In genomic region chr16:55811792-55812191, GRCm38 (mm10) we compare ENCODE assay signal across 23 mouse cellular contexts. TPM values are rescaled to one million over a fixed set of nuclear protein-coding genes. Genes with fewer than 3 reads are reported as not detected.
DNase-seq lines count a peak whose midpoint lies in the region; ATAC-seq and TF ChIP-seq lines count a peak whose summit lies in the region.
"Had no signal": no experiment of that assay in that cellular context is flagged by ENCODE, and none has a peak within 500 bp of the region (broad histone marks: within the 10 kb centered on the region; RNA-seq: fewer than 3 reads in every experiment).

No protein-coding gene starts in this region.

- DNase-seq in spleen, postnatal 36 days (ENCODE audit: low spot score in 2 of 2) = peak; percentile 39 to 52
- no peak for DNase-seq in spleen, postnatal 14 days (ENCODE audit: low spot score in 2 of 2)
- peak; percentile 71 for DNase-seq in MEL-GATA-1-ER (ENCODE audit: extremely low read depth, low read depth)
- no peak for DNase-seq in yolk sac, embryonic 10.5 days (ENCODE audit: low spot score)
- DNase-seq in kidney, postnatal 36 days = no peak
- DNase-seq in left cerebral cortex, adult 2 months (ENCODE audit: extremely low spot score in 1 of 2, low spot score in 2 of 2) = no peak
- DNase-seq: adrenal gland, adult 8-10 months; cerebellum, adult 2 months; cerebellum, postnatal 25 days; kidney, postnatal 4 days; left cerebral cortex, postnatal 4 days; lung, postnatal 4 days had no signal

- no peak overlapping the region for H3K27ac ChIP-seq in left cerebral cortex, adult 2 months
- H3K27ac ChIP-seq: hindbrain, embryonic 14.5 days; kidney, embryonic 15.5 days; limb, embryonic 15.5 days; liver, embryonic 14.5 days; lung, embryonic 15.5 days; midbrain, embryonic 10.5 days; neural tube, embryonic 15.5 days had no signal

- intact Hi-C loops in left cerebral cortex, adult 2 months (cut with DNase I) = no loop called here

- peak; percentile 65 for ATAC-seq in megakaryocyte, adult 5-6 weeks (ENCODE audit: poor library complexity, severe bottlenecking)
- ATAC-seq: activated CD4-positive, CD25-positive, alpha-beta regulatory T cell, adult 4 months; forebrain, embryonic 14.5 days; intestine, postnatal 0 days had no signal

- TF ChIP-seq CTCF in left cerebral cortex, adult 2 months (IDR thresholded peaks at IDR 0.05) = no peak

- H3K4me3 ChIP-seq in left cerebral cortex, adult 2 months = no peak overlapping the region
- H3K4me3 ChIP-seq: kidney, embryonic 15.5 days; limb, embryonic 15.5 days; lung, embryonic 15.5 days; midbrain, embryonic 10.5 days; neural tube, embryonic 15.5 days had no signal

RNA-seq across cellular contexts. Expression of gene Nfkbiz, which starts 26.9 kb away (rescaled TPM):
- total RNA-seq in megakaryocyte, adult 5-6 weeks (2015) = 33.3 and 44.9 TPM in 2 replicates
- total RNA-seq in megakaryocyte, adult 5-6 weeks (2017) = 31.2 and 32.7 TPM in 2 replicates
- total RNA-seq in left cerebral cortex, adult 2 months (2021) = 1 to 10 TPM; 4.8 to 5.3 TPM

Comparison
In these comparisons a context has a peak if more than half of its experiments do, and no peak if none do; other contexts are left out.
1. DNase-seq: peak in spleen, postnatal 36 days (2 of 2) and MEL-GATA-1-ER (single experiment); none in spleen, postnatal 14 days (0 of 2), yolk sac, embryonic 10.5 days (single experiment), kidney, postnatal 36 days (0 of 2) and left cerebral cortex, adult 2 months (0 of 2).
2. RNA of gene Nfkbiz, which starts 26.9 kb away (total RNA-seq): 31.2 to 44.9 TPM in megakaryocyte, adult 5-6 weeks; 4.8 to 5.3 TPM in left cerebral cortex, adult 2 months; every median in the first group is over 4 times any median in the second.